Mouse (Mus musculus) heart, postnatal 10 days (tissue): ENCODE results near the gene Tlr3. TPM values are rescaled to one million over a fixed set of nuclear protein-coding genes. Genes with fewer than 3 reads are reported as not detected.

Experiments
- DNase-seq, 2 experiments: peaks; one replicate each; pipeline ENCODE4 v3.0.0; 2021
- intact Hi-C: fragments of 180-260 bp; cut with DNase I; formaldehyde crosslinking; loops from one replicate; pipeline ENCODE4 v1.15.1; 2025
- total RNA-seq, 2 experiments: library from RNA; stranded (reverse); gene quantifications; 2 replicates each; pipeline ENCODE4 v1.2.3; 2021

Gene Tlr3
- 1 to 10 TPM; 7.7 to 8.8 TPM for total RNA-seq

- no peak for DNase-seq
- intact Hi-C loops, result no loop called here
These were observed at the start of gene Tlr3 for GRCm38 (mm10) chr8:45410882-45411281. Tlr3 (minus strand) TSS chr8:45411080.

- no peak for DNase-seq
- intact Hi-C loops, result no loop called here
These were observed 47.0 kb upstream of the Tlr3 start for GRCm38 (mm10) chr8:45457874-45458273.

DNA sequence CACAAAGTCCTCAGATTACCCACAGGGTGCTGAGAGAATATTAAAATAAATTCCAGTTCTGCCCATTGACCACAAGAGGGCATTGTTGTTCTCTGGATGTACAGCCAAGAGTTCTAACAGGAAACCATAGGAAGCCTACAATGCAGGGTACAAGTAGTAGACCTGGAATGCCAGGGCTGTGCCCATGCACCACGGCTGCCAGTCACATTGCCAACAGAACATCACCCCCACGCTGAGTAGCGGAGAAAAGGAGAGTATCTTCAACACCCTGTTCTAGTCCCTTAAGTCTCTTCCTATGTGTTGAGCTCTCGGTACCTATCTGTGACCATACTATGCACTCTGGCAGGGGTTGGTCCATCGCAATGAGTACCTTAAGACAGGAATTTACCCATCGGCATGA, 43.5 kb upstream of the Tlr3 start:
- intact Hi-C loops, result loop anchor here (1.0 to 2.0 kb wide), 3 partner anchors 204 to 480 kb away; partner anchors contain the start of gene Ccdc110
- DNase-seq, result peak; percentile 77 to 79

GRCm38 (mm10) chr8:45452115-45452514, 41.2 kb upstream of the Tlr3 start:
- intact Hi-C loops, result no loop called here
- DNase-seq, result peak; percentile 52 to 64

DNA sequence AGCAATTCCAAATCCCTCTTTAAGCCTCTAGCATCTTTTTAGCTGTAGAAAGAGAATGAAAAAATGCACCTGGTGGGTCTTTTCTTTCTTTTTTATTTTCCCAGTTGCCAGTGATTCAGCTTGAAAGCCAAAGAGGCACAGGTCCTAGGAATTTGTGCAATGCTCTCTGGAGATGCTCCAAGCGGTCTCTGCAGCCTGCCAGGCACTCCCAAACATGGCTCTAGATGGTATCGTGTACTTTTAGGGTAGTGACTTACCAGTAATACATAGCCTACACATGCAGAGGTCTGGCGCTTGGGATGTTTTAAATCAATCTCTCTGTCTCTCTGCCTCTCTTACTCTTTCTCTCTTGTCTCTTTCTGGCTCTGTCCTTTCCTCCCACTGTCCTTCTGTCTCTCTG, 38.0 kb upstream of the Tlr3 start:
- DNase-seq, result peak; percentile 73 to 76
- intact Hi-C loops, result no loop called here

DNA sequence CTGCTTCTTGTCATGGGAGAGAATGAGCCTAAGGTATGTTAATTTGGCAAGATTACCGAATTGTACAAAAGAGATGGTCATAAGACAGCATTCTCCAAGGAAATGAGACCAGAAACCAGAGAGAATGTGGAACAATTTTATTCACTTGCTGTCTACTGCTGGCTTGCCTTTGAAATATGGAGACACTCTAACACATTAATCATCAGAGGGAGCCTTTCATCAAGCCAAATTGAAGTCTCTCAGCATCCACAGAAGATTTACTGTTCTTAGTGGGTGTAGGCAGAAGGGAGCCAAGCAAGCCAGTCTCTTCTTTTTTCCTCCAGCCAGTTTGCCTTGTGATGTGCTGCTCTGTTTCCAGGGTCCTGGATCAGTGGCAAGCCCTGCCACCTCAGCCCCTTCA, 37.4 kb upstream of the Tlr3 start:
- intact Hi-C loops, result no loop called here

DNA sequence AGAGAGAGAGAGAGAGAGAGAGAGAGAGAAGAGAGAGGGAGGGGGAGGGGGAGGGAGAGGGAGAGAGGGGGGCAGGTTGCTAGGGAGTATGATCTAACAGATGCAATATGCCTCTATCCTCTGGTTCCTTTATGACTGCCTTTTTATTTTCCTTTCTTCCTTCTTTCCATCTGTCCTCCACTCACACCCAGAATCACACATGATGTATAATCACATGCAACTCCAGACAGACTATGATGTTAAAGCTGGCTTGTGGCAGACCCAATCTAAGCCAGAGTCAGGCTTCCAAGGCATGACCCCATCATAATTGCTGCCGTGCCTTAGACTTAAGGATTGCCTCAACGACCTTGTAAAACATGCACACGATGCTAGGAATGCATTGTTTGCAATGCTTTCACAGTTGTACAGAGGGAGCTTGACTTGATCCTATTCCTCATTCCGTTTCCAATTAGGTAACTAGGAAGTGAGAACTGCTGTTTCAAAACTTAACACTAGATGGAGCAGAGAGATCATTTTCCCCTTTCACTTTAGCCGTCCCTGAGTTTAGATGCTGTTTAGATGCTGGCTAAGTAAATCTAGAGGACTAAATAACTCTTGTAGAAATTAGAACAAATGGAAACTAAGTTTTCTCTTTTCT, 28.1 kb upstream of the Tlr3 start:
- peak; percentile 27 to 52 for DNase-seq
- intact Hi-C loops, result loop anchor here (5.0 kb wide), 1 partner anchor 498 kb away; no protein-coding TSS in a partner anchor

More for the DNA sequence above, 37.4 kb upstream of the Tlr3 start:
- DNase-seq, result no peak

GRCm38 (mm10) chr8:45420151-45420550, 9.3 kb upstream of the Tlr3 start:
- intact Hi-C loops, result no loop called here
- DNase-seq, result no peak

DNA sequence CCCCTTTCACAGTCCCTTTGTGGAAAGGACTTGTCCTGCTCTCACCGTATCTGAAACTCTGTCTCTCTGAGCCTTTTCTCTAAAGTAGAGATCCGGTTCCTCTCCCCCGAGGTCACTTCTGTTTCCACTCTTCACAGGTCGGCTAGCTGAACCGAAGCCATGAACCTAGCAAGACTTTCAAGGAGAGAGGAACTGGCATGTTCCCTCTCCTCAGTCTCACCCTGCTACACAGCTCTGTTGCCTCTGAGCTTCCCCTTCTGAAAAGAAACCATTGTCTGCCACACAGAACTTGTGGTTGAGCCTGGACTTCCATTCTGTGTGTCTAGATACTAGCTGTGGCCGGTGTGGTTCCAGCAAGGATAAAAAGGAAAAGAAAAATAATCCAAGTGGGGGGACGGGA, 4.1 kb upstream of the Tlr3 start:
- intact Hi-C loops, result no loop called here
- no peak for DNase-seq

DNA sequence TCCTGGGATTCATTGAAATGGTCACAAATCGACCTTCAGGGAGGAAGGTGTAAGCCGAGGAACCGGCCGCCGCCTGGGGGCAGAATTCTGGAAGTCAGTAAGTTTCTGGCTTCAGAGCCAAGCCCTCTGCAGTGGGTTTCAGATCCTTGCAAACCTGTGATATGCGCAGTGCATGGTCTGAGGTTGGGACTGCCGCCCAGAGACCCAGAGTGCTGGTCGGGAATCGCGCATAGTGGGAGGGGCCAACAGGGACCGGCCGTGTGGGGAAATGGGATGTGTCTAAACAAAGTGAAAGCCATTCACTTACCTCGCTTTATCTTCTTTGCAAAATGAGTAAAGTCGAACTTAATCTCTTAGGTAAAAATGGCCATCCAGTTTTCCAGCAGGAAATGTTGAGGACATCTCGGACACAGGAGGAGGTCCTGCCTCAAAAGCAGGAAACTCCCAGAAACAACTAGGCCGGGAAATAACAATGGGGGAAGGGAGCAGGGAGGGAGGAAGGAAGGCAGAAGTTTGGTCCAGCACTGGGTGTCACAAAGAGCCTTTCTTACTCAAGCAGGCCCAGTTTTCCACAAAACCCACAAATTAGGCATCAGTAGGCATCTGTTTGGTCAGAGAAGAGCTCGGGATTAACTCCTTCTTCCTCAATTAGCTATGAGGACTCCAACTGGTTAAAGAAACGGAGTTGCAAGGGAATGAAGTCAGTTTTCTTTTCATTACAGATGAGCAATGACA, 567 bp downstream of the Tlr3 start:
- intact Hi-C loops, result no loop called here
- peak; percentile 83 to 84 for DNase-seq

- peak; percentile 3 to 11 for DNase-seq
- intact Hi-C loops, result loop anchor here (5.0 kb wide), 1 partner anchor 62 kb away; no protein-coding TSS in a partner anchor
These were observed 1.2 kb downstream of the Tlr3 start for GRCm38 (mm10) chr8:45409702-45410101.

DNA sequence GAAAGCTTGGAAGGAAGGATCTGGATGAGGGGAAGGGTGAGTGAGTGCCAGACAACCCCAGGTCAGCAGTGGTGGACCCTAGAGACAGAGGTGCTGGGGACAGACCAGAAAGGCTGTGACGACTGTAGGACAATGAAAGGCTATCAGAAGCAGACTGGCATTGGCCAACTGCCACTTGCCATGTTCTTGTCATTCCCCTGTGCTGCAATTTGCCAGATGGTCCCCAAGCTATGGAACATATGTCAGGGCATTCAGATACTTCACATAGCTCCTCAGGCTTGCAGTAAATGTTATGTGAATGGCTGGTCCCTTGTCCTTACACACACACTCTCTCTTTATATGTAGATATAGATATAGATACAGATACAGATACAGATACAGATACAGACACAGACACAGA, 27.6 kb downstream of the Tlr3 start:
- intact Hi-C loops, result no loop called here
- DNase-seq, result no peak

DNA sequence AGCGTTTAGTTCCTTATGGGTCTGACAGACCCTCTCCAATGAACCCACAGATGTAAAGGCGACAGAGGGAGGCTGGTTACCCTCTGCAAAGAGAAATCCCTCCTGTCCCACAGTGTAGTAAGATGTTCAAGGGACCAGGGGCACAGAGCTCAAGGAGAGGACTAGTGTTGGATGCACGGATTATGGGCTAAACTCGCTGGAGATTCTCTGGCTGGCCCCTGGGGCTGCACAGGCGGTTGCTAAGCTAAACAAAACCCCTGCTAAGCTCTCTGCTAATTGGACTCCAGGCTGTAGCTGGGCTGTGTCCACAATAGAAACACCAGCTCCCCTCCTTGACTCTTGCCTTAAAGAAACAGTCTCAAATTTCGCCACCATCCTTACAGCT, 28.9 kb downstream of the Tlr3 start, which contains the start of gene Fam149a:
Fam149a (minus strand) TSS at position 329 of the 385 bp plus-strand sequence.
- intact Hi-C loops, result no loop called here
- peak in 1 of 2 experiments; percentile 13 for DNase-seq

DNA sequence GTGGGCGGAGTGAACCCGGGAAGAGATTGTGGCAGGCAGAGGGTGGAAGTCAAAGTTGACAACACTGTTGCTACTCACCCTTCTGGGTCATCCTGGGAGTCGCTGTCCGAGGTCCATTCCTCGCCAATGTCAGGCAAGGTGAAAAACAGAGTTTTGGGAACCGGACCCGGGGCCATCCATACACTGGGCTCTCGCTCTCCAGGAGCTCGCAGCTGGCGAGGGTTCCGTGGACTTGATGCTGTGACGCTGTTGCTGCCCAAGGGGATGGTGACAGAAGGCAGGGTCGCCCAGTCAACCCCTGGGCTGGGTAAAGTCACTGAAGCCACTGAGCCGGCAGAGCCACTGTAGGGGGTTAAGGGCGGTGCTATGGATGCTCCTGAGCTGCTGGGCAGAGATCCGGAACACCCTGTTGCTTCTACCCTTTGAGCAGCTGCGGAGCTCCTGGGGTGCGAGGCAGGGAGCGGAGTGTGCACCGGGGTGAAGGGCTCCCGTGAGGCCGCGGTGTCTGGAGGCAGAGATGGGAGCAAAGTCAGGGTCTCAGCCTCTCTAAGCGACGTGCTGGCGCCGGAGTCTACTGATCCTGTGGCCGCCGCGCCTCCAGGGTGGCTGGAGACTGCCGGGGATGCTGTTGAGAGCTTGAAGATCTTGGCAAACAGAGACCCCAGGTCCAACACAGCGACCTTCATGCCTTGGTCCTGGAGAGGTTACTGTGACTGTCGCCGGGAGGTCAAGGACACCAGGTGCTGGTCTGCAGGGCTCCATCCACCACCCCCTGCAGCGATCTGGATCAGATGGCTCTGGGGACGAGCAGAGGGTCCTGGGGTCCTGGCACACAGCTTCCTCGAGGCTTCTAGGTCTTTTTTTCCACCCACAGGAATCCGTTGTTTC, 29.6 kb downstream of the Tlr3 start:
- no peak for DNase-seq
- intact Hi-C loops, result no loop called here

- no peak for DNase-seq
- intact Hi-C loops, result no loop called here
These were observed 30.3 kb downstream of the Tlr3 start for GRCm38 (mm10) chr8:45380598-45380997.

DNA sequence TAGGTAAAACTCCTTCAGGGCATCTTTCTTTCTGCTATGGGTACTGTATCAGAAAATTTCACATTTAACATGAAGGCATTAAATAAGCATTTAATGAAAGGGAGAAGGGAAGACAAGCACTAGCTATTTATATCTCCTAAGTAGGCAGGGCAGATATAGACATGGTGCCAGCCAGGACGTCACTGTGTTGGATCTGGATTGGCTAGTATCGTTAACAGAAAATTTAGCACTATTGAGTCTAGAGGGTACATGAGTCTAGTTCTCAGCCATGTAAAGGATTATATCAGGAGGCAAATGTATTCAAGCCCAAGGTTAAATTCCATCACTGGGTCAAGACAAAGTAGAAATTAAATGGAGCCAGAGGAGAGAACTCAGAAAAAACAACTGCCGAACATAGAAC, 36.8 kb downstream of the Tlr3 start:
- intact Hi-C loops, result no loop called here
- no peak for DNase-seq

GRCm38 (mm10) chr8:45367154-45367553, 43.7 kb downstream of the Tlr3 start:
- DNase-seq, result no peak
- intact Hi-C loops, result no loop called here

DNA sequence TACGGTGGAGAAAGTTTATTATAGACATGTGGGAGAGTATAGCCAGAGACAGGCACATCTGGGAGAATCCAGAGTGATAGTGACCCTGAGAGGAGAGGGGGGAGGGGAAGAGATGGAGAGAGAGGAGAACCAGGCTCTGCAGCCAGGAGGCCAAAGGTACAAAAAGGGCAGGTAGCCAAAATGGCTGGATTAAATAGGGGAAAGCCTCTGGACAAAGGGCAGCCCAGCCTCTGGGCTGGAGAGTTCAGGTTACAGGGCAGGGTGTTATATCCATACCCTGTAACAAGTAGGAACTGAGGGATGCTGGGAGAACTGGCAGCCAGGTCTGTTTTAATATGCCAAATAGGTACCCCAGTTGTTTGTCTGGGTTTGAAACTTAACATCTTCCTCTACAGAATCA, 47.7 kb downstream of the Tlr3 start:
- no peak for DNase-seq
- intact Hi-C loops, result loop anchor here (5.0 kb wide), 1 partner anchor 574 kb away; no protein-coding TSS in a partner anchor

DNA sequence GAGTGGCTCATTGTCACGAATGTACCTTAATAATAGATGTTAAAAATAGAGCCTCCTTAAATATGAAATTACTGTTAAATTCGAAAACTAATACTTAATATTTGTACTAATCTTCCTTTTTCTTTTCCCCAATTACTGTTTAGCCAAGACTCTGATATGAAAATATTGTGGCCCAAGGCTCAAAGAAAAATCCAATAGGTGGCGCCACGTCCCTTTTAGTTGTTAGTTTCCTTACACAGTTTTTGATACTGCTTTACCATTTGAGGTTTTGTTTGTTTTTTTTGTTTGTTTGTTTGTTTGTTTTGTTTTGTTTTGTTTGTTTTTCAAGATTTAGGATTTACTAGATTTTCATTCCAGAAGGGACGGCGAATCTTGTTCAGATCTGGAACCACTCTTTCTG, 48.6 kb downstream of the Tlr3 start:
- intact Hi-C loops, result loop anchor here (5.0 kb wide), 1 partner anchor 575 kb away; no protein-coding TSS in a partner anchor
- DNase-seq, result peak in 1 of 2 experiments; percentile 49

DNA sequence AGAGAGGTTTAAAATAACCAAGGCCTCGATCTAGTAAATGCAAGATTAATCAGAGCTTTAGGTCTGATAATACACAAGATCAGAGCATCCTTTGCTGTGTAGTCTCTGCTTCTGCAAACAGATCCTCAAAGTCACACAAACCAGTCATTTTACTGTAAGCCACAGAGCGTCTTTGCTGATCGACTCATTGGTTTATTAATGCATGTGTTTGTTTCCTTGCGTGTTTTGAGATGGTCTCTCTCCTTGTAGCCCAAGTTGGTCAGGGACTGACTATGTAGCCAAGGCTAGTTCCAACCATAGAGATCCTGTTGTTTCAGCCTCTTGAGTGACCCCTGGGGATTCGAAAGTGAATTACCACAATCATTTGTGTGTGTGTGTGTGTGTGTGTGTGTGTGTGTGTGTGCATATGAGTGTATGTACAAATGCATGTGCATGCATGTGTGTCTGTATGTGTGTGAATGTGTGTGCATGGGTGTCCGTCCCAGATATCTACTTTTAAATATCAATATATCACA, 51.7 kb downstream of the Tlr3 start:
- intact Hi-C loops, result loop anchor here (10.0 kb wide), 1 partner anchor 426 kb away; no protein-coding TSS in a partner anchor
- no peak for DNase-seq
